Mouse (Mus musculus) heart, adult 2 months (tissue): ENCODE data around the gene Glyr1.

Experiments
- CTCF ChIP-seq: fragments of 200-600 bp; IDR thresholded peaks from 2 replicates; pipeline ENCODE4 v1.8.1; 2022; ENCODE audit warnings: antibody characterized with exemption, mild to moderate bottlenecking, moderate library complexity
- EP300 ChIP-seq: fragments of 200-500 bp; IDR thresholded peaks from 2 replicates; pipeline ENCODE4 v1.6.1; 2011; ENCODE audit warnings: low read depth, low read length, control low read depth; ENCODE audit not compliant: insufficient read depth

- no peak for TF ChIP-seq CTCF
- no peak for TF ChIP-seq EP300
Measured at GRCm38 (mm10) chr16:5049182-5049773, 385 bp downstream of the Glyr1 start.
